Mouse (Mus musculus): ENCODE measurements around the gene Mad2l2.
A peak's percentile ranks its signal among the peaks of the same experiment; 100 is the strongest.

Mad2l2 gene

GRCm38 (mm10) chr4:148130133-148130532 lies at the start of gene Mad2l2:
TSS of gene Mad2l2 (plus strand) at chr4:148130384.
- peak; percentile 35 for DNase-seq

GRCm38 (mm10) chr4:148080597-148080973 lies 49.6 kb upstream of the Mad2l2 start:
- DNase-seq = no peak

GRCm38 (mm10) chr4:148081201-148081600 lies 49.0 kb upstream of the Mad2l2 start:
- DNase-seq = no peak

- peak; percentile 86 for DNase-seq
Observed at GRCm38 (mm10) chr4:148082257-148083044, 47.7 kb upstream of the Mad2l2 start.

- peak; percentile 60 for DNase-seq
Observed at GRCm38 (mm10) chr4:148083176-148083899, 46.8 kb upstream of the Mad2l2 start.

GRCm38 (mm10) chr4:148084261-148084714 lies 45.9 kb upstream of the Mad2l2 start:
- DNase-seq = peak; percentile 59

GRCm38 (mm10) chr4:148085131-148085906 lies 44.9 kb upstream of the Mad2l2 start:
- peak; percentile 56 for DNase-seq

GRCm38 (mm10) chr4:148085907-148086305 lies 44.3 kb upstream of the Mad2l2 start:
- DNase-seq = no peak

GRCm38 (mm10) chr4:148087091-148087906 lies 42.9 kb upstream of the Mad2l2 start:
- no peak for DNase-seq

GRCm38 (mm10) chr4:148087907-148088527 lies 42.2 kb upstream of the Mad2l2 start, which contains the start of gene Agtrap:
TSS of gene Agtrap (minus strand) at chr4:148088031.
- DNase-seq = peak; percentile 95

GRCm38 (mm10) chr4:148089166-148089565 lies 41.0 kb upstream of the Mad2l2 start:
- peak; percentile 50 for DNase-seq

- no peak for DNase-seq
Observed at GRCm38 (mm10) chr4:148091181-148091580, 39.0 kb upstream of the Mad2l2 start.

- no peak for DNase-seq
Observed at GRCm38 (mm10) chr4:148092551-148093271, 37.5 kb upstream of the Mad2l2 start.

- DNase-seq = no peak
Observed at GRCm38 (mm10) chr4:148094161-148094560, 36.0 kb upstream of the Mad2l2 start.

GRCm38 (mm10) chr4:148095081-148095480 lies 35.1 kb upstream of the Mad2l2 start:
- DNase-seq = no peak

- no peak for DNase-seq
Observed at GRCm38 (mm10) chr4:148097936-148098335, 32.2 kb upstream of the Mad2l2 start.

GRCm38 (mm10) chr4:148098666-148099065 lies 31.5 kb upstream of the Mad2l2 start:
- no peak for DNase-seq

- peak; percentile 88 for DNase-seq
Observed at GRCm38 (mm10) chr4:148101801-148102527, 28.2 kb upstream of the Mad2l2 start.

GRCm38 (mm10) chr4:148104146-148104545 lies 26.0 kb upstream of the Mad2l2 start:
- peak; percentile 50 for DNase-seq

GRCm38 (mm10) chr4:148107621-148108291 lies 22.4 kb upstream of the Mad2l2 start:
- DNase-seq = no peak

All from retina, postnatal 1 day (tissue).